Mouse (Mus musculus): Measurements from ENCODE around the gene Htr1b. TPM values are rescaled to one million over a fixed set of nuclear protein-coding genes. Genes with fewer than 3 reads are reported as not detected.

The Htr1b gene
- polyA plus RNA-seq, 1 experiment from 2014 or later, result 1.3 TPM

DNA sequence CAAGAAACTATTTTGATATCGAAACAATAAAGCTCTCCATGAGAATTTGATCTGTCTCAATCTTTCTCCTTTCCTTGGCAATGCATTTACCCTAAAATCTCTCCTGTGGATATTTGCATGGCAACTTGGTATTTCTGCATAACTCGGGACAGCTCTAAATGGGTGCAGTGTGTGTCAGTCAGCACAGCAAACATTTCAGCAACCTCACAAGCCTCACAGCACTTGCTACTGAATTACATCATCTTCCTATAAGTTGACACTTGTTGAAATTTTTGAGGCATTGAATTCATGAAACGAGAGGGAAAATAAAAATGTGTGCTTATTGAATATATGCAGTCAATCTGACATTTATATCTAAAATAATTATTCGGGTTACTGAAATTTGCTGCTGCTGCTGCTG lies 22.6 kb downstream of the Htr1b start:
- no peaks in the 10 kb centered on the region for H3K4me1 ChIP-seq
- H3K4me2 ChIP-seq (replicated peaks), result no peak overlapping the region
- H3K27ac ChIP-seq, result no peak overlapping the region
- no peaks in the 10 kb centered on the region for H3K36me3 ChIP-seq
- H3K27me3 ChIP-seq, result no peaks in the 10 kb centered on the region
- no peaks in the 10 kb centered on the region for H3K9me3 ChIP-seq
- no peak overlapping the region for H3K9ac ChIP-seq
- 77% methylated on average over 4 of the region's 4 CpGs for WGBS
- no peak overlapping the region for H3K4me3 ChIP-seq
- ATAC-seq (ENCODE audit: insufficient number of reproducible peaks, insufficient read depth, low FRiP score, low TSS enrichment), result no peak

Other genes starting within 250 kb of the Htr1b start
- 1.4 and 2.3 TPM in 2 replicates for gene Mei4, start 229.8 kb upstream of the Htr1b start, polyA plus RNA-seq (2016; fragmentation: Nextera tagmentation; extraction: Ambion mirVana)